Mouse (Mus musculus): Measurements from ENCODE around the gene Ppp6c. TPM values are rescaled to one million over a fixed set of nuclear protein-coding genes. Genes with fewer than 3 reads are reported as not detected.

Ppp6c gene
- polyA plus RNA-seq (2012; rRNA removed; ENCODE audit: low replicate concordance) = 14.8 and 33.4 TPM in 2 replicates

GRCm38 (mm10) chr2:39226019-39226640, at the start of gene Ppp6c:
Gene Ppp6c (minus strand): TSS chr2:39226451.

GRCm38 (mm10) chr2:39190561-39191056, 35.6 kb downstream of the Ppp6c start, which contains the start of gene Scai:
Gene Scai (minus strand): TSS chr2:39190734.

Other genes with a start within 250 kb of the Ppp6c start
- 0.44 and 1.1 TPM in 2 replicates for gene Wdr38, start 229.0 kb downstream of the Ppp6c start, polyA plus RNA-seq (2012; rRNA removed; ENCODE audit: low replicate concordance)
- 30.2 and 66.1 TPM in 2 replicates for gene Arpc5l, start 221.1 kb downstream of the Ppp6c start, polyA plus RNA-seq (2012; rRNA removed; ENCODE audit: low replicate concordance)
- 93.4 and 122 TPM in 2 replicates for gene Rpl35, start 220.8 kb downstream of the Ppp6c start, polyA plus RNA-seq (2012; rRNA removed; ENCODE audit: low replicate concordance)
- gene Golga1, start 160.9 kb downstream of the Ppp6c start, polyA plus RNA-seq (2012; rRNA removed; ENCODE audit: low replicate concordance) = 6.0 and 18.1 TPM in 2 replicates
- 0.78 and 1.6 TPM in 2 replicates for gene Scai, start 35.7 kb downstream of the Ppp6c start, polyA plus RNA-seq (2012; rRNA removed; ENCODE audit: low replicate concordance)